Mouse (Mus musculus): ENCODE results near the gene F2r. TPM values are rescaled to one million over a fixed set of nuclear protein-coding genes. Genes with fewer than 3 reads are reported as not detected.
A peak's percentile ranks its signal among the peaks of the same experiment; 100 is the strongest.

F2r gene
- total RNA-seq (2021), result 10 to 100 TPM; 12.2 to 12.9 TPM
- long read RNA-seq, transcript F2r-201 (2 exons, 3,336 nt), result major isoform, 8 of 9 reads
- long read RNA-seq, partial matches to known transcripts, result 1 of 9 reads
- long read RNA-seq, other reads (novel, unspliced or antisense), result 0 of 9 reads

GRCm38 (mm10) chr13:95618309-95618712 is at the start of gene F2r:
Gene F2r (minus strand): TSS chr13:95618487.
- DNase-seq (ENCODE audit: low spot score in 2 of 2), result peak; percentile 64 to 82

DNA sequence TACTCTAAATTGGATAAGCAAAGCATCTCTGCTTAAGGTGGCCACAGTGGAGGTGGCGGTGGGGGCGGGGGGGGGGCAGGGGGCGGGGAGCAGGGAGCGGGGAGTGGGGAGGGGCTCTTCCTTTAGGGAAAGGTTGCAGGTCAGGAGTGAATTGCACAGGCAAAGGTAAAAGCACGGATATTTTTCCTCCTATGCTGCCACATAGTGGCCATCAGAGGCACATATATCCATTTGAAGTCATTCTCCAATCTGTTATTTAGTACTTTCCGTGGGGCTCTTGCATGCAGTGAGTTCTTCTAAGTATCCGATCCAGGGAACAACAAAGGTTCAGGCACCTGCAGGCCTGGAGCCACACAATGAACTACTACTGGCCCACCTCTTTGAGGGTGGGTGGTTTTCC is 49.0 kb upstream of the F2r start:
- DNase-seq (ENCODE audit: low spot score in 2 of 2), result no peak

DNA sequence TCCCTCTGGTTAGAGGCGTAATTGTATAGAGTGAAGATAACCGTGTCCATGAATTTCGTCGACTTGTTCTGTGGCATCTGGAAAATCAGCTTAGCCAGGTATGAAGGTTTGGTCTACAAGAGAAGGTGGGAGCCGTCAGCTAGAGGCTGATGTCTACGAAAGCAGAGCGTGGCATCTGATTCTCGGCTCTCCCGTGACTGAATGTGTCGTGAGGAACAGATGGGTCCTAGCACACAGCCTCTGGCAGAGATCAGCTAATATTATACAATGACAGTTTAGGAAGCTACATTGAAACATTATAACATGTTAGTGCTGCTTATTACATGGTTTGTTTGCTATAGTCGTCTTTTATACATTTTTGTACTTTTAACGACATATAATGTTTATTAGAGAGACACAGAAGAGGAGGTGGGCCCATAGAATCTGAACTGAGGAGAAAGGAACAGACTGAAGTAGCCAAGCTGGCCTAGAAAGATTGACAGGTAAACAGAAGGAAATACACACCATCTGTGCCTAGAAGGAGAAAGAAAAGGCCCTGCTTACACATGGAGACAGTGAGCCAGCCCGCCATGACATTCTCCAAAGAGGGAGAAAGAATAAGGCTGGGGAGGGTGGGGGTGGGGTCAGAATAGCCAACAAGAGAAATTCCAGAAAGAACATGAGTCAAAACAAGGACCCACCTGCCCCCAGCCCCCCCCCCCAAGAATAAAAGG is 47.5 kb upstream of the F2r start:
- peak in 1 of 2 experiments; percentile 17 for DNase-seq (ENCODE audit: low spot score in 2 of 2)

GRCm38 (mm10) chr13:95663834-95664233 is 45.5 kb upstream of the F2r start:
- no peak for DNase-seq (ENCODE audit: low spot score in 2 of 2)

GRCm38 (mm10) chr13:95659432-95659831 is 41.1 kb upstream of the F2r start:
- DNase-seq (ENCODE audit: low spot score in 2 of 2), result no peak

GRCm38 (mm10) chr13:95657171-95657570 is 38.9 kb upstream of the F2r start:
- DNase-seq (ENCODE audit: low spot score in 2 of 2), result no peak

DNA sequence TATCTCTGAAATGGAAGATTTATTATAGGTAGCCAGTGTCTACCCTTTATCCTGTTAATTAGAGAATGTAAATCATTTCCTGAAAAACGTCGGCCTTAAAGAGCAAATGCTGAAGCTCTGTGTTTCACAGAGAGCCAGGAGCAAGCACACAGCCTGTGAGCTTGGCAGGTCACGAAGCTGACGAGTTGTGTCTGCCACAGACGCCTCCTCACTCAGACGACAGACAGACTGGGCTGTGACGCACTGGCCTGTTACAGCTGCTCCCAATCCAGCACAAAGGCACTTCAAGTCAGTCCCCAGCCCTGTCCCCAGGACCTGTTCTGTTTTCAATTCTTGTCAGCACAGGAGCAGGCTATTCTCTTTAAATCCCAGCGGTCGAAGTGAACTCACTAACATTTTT is 37.0 kb upstream of the F2r start:
- DNase-seq (ENCODE audit: low spot score in 2 of 2), result no peak

- DNase-seq (ENCODE audit: low spot score in 2 of 2), result no peak
Measured at GRCm38 (mm10) chr13:95653696-95654095, 35.4 kb upstream of the F2r start.

DNA sequence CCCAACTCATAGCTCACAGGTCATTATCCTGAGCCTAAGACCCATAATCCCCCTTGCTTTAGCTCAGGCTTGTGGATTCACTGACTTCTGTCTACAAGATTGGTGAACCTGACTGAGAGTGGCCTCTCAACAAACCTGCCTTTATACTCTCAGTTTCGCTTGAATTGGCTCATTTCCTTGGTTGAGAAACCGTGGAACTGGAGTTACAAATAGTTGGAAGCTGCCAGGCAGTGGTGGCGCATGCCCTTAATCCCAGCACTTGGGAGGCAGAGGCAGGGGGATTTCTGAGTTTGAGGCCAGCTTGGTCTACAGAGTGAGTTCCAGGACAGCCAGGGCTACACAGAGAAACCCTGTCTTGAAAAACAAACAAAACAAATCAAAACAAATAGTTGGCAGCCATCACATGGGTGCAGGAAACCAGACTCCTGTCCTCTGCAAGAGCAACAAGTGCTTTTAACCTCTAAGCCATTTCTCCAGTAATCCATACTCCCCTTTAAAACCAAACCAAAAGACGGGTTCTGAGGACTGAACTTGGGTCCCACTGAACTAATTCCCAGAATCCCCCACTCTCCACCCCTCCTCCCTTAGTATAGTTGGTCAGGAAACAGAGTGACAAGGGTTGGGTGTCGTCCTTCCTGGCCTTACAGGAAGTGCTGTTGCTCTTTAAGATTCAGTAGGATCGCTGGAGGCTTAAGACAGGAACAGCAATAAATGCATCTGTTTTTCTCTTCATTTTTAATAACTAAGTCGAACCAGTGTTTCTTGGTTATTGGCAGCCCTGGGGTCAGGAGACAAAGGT is 33.8 kb upstream of the F2r start:
- DNase-seq (ENCODE audit: low spot score in 2 of 2), result no peak

- DNase-seq (ENCODE audit: low spot score in 2 of 2), result no peak
Measured at GRCm38 (mm10) chr13:95649941-95650340, 31.7 kb upstream of the F2r start.

- no peak for DNase-seq (ENCODE audit: low spot score in 2 of 2)
Measured at GRCm38 (mm10) chr13:95647248-95647647, 29.0 kb upstream of the F2r start.

DNA sequence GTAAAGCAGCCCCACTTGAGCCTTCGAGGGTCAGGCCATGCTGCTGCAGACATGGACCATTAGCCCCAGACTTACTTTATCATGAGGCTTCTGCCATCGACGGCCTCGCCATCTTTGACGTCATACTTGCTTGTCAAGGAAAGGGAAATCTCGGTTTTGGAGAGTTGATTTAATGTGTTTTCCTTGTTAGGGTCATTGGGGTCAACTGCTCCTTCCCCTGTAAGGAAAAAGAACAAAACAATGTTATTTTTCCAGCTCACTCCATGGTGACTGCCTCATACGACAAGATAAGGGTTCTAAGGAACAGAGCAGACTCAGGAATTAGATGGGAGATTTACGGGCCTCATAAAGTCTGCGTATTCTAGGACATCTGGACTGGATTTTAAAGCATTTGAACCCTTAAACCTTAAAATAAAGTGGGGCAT is 28.4 kb upstream of the F2r start:
- DNase-seq (ENCODE audit: low spot score in 2 of 2), result no peak

- DNase-seq (ENCODE audit: low spot score in 2 of 2), result no peak
Measured at GRCm38 (mm10) chr13:95643740-95644139, 25.5 kb upstream of the F2r start.

- DNase-seq (ENCODE audit: low spot score in 2 of 2), result no peak
Measured at GRCm38 (mm10) chr13:95641061-95641986, 23.0 kb upstream of the F2r start.

DNA sequence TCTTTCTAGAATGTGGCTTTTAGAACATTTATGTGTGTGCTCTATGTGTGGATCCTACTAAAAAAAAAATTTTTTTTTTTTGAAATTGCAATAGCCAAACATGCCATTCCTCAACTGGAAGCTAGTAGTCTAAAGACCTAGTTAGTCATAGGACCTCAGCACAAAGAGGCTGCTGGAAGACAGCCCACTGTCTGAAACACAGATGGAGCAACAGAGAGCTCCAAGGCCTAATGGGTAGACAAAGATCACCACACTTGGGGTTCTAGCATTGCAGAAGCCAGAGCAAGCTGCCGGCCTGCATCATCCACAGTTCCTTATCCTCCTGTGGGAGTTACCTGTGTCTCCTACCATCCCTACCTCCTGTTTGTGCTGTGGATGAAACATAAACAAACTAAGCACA is 22.1 kb upstream of the F2r start:
- no peak for DNase-seq (ENCODE audit: low spot score in 2 of 2)

DNA sequence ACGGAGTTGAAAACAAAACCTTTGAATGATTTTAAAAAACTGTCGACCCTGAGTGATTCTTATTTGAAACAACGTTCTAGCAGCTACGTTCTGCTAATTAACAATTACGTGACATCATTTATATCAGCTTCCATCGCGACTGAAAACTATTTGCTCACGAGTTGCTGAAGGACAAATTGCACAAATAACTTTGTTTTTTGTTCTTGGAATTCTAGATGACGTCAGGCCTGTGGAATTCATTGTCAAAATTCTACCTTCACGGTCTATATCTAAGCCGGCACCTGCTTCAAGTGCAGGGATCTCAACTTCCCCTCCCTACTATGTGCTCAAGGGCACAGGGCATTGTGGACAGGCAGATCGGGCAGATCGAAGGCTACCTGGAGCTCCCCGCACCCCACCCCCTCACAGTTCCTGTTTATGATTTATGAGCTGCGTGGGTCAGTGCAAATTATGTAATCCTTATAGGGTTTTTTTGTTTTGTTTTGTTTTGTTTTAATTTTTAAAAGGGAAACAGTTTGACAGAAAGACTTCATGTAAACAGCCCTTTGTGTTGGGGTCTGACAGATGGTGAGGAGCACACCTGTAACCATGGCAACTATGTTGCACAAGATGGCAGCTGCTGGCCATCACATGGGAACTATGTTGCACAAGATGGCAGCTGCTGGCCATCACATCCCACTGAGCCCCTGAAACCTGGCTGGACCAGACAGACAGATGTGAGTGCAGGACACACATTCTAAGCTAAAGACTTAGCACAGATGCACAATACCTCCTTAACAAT is 21.2 kb upstream of the F2r start:
- DNase-seq (ENCODE audit: low spot score in 2 of 2), result no peak

- no peak for DNase-seq (ENCODE audit: low spot score in 2 of 2)
Measured at GRCm38 (mm10) chr13:95638894-95639293, 20.6 kb upstream of the F2r start.

DNA sequence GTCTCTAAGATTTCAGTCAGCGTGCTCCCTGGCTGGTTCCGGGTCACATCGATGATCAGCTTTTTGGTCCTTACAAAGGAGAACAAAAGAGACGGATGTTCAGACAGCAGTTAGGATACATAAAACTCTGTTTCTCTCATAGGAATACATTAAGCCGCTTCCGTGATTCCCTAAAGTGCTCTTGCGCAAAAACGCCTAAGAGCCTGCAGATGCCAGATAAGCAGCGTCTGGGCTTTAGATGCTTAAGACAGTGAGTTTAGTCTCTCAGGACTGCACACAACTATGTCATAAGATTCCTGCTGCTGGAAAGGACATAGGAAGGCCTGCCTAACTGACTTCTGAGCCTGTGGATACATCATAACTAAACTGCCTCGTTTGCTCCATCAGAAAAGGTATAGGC is 19.4 kb upstream of the F2r start:
- no peak for DNase-seq (ENCODE audit: low spot score in 2 of 2)

DNA sequence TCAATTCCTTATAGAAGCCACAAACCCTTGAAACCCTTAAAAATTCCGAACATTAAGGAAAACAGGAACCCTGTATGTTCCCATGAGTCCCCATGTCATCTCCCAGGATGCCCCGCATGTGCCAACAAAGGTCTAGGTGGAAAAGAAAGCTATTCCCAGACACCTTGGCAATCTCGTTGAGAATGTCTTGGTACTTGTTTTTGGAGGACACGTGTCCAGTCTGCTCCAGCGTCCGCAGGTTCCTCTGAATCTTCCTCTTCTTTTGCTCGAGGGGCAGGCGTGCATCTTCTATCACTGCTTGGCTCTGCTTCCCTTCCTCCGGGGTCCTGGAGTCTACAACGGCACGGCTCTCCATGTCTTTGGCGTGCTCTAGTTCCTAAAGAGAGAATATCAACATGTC is 17.0 kb upstream of the F2r start:
- no peak for DNase-seq (ENCODE audit: low spot score in 2 of 2)

GRCm38 (mm10) chr13:95634451-95634850 is 16.2 kb upstream of the F2r start:
- DNase-seq (ENCODE audit: low spot score in 2 of 2), result no peak

GRCm38 (mm10) chr13:95633384-95633783 is 15.1 kb upstream of the F2r start:
- no peak for DNase-seq (ENCODE audit: low spot score in 2 of 2)

Data from layer of hippocampus, postnatal 10 days (tissue).